Mouse (Mus musculus) gastrocnemius, postnatal 4 days (tissue): ENCODE measurements at regions not wholly inside any gene's neighbourhood (a gene's known extent, or its start where the extent isn't known, plus 50 kb on each side); places are given as distances from the start of the nearest gene placed in this dataset.

Source experiments
- DNase-seq, 2 experiments: peaks; one replicate each; pipeline ENCODE4 v3.0.0; 2021 to 2022; ENCODE audit warnings: low spot score in 2 of 2, mixed read lengths in 2 of 2

DNA sequence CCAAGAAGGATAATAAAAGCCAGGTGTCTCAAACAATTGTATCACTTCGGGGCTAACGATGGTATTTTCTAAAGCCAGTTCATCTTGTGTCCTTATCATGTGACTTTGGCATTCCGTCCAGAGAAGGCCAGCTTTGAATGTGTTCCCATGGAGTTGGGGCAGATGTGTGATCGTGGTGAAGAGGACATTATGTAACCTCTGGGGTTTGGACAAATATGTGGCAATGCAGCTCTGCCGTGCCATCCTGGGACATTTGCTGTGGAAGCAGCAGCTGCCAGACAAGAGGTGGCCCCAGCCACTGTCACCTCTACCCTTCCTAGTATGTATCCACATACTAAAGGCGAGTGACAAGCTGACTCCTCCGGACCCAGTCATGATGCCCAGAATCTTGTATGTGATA is 60.8 kb upstream of the Prok2 start:
- DNase-seq = no peak

DNA sequence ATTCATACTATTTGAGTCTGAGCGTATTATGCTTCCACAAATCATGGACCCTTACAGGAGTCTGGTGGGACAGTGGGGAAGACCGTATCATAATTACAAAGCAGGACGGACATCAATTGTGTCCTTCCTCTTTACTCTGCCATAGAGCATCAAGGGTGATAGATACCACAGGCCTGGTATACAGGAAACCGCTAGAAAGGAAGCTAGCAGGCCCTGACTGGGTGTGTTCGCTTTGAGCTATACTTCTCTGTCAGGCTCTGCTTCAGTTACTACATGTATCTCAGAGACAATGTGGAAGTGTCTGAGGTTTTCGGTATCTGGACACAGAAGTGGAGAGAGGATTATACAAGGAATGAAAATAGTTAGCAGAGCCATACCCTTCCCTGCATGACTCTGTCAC is 59.0 kb upstream of the Prok2 start:
- no peak for DNase-seq

- no peak for DNase-seq
Measured at GRCm38 (mm10) chr6:99784804-99785203, 58.6 kb upstream of the Prok2 start.

DNA sequence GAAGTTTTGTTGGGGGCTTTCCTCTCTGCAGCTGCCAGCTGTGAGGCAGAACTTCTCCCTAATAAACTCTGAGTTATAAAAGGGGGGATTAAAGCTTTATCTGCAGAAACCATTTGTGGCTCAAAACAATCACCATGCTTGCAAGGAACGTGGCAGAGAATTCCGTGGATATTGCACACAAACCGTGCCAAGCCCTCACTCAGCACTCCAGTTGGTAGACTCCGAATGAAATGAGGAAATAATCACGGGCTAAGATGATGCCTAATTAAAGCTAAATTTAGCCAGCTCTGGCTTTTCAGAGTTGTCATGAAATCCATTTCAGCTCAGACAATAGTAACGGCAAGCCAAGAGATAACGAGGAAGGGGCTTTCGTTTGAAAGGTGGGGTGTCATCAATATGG is 58.1 kb upstream of the Prok2 start:
- no peak for DNase-seq

- DNase-seq = no peak
Measured at GRCm38 (mm10) chr6:99782996-99783395, 56.8 kb upstream of the Prok2 start.
